Mouse (Mus musculus): ENCODE data around the gene Ppp4c. TPM values are rescaled to one million over a fixed set of nuclear protein-coding genes. Genes with fewer than 3 reads are reported as not detected.
"Not testable (repeated sequence)": the region's sequence is repeated elsewhere in the genome, so short reads cannot be mapped to it uniquely, and the experiment has no call there.

The Ppp4c gene
- total RNA-seq, 2 experiments from 2014 or later, result 53.2 to 58.2 TPM

- intact Hi-C loops (cut with DNase I), result no loop called here
- no peak for DNase-seq
Observed at GRCm38 (mm10) chr7:126782693-126783092, 9.6 kb downstream of the Ppp4c start.

DNA sequence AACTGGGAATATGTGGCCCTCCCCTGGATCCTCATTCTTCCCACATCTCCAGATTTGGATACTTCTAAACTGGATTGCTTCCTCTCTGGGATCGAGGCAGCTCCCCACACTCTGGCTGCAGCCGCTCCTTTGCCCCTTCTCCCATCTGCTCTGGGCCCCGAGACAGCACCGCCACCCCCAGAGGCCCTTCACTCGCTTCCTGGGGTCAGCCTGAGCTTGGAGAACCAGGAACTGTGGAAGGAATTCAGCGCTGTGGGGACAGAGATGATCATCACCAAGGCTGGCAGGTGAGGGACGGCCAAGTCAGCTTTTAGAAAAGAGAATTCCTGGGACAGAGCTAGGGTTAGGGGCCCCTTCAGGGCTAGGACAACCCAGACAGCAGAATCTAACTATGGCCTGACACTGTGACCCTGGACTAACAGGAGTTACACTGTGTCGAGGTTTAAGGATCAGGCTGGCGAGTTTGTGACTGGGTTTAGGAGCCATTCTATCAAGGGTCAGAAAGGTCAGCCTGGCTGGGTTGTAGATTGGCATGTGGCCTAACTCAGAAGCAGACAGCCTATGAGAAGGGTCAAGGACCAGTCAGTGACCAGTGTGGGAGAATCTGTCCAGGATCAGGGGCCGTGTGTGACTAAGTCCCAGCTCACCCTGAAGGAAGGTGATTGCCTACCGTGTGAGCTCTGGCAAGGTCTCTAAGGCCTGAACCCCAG lies 10.5 kb downstream of the Ppp4c start:
- DNase-seq, result no peak
- intact Hi-C loops (cut with DNase I), result no loop called here

DNA sequence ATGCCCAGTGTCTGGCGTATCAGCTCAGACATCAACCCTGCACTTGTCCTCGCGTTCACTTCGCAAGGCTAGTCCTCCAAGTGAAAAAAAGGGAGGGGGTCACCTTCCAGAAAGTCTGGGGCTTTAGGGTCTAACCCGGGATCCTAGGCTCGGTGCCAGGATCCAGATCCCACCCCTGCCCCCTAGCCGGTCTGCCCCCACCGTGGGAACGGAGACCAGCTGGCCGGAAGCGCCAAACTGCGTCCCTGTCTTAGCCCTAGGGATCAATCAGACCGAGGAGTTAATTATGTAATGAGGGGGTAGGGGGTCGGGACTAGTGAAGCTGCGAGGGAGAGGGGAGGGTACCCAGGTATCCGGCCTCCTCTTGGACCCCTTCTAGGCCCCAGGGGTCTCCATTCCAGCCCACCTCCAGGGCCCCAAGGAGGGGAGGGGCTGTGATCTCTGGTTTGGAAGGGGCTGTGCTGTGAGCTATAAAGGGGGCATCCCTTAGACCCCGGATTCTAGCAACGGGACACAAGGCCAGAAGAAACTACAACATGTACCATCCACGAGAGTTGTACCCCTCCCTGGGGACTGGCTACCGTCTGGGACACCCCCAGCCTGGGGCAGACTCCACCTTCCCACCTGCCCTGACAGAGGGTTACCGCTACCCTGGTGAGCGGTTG lies 11.2 kb downstream of the Ppp4c start, which contains the start of gene Tbx6:
TSS of gene Tbx6 (plus strand) at position 513 of the 665 bp plus-strand sequence.
- DNase-seq, result peak in 1 of 2 experiments; percentile 49
- intact Hi-C loops (cut with DNase I), result no loop called here

- intact Hi-C loops (cut with DNase I), result no loop called here
- peak; percentile 87 to 93 for DNase-seq
Observed at GRCm38 (mm10) chr7:126779983-126780970, 12.0 kb downstream of the Ppp4c start.

GRCm38 (mm10) chr7:126779101-126779500 lies 13.2 kb downstream of the Ppp4c start:
- DNase-seq; intact Hi-C loops (cut with DNase I): not testable (repeated sequence)

DNA sequence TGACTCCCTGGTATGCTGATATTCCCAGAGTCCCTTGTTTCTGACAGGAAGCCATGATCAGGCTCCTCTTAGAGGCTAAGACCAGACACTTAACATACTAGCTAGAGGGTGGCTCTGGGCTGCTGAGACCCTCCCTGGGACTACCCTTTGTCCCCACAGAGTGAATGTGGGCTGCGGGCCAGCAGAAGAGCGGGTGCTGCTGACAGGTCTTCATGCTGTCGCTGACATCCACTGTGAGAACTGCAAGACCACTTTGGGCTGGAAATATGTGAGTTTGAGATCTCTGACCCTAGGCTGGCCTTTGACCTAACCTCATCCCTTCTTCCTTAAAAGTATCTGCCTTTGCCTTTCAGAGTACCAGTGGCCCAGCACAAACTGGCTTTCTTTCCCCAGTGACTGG lies 14.1 kb downstream of the Ppp4c start:
- intact Hi-C loops (cut with DNase I), result no loop called here
- no peak for DNase-seq

- intact Hi-C loops (cut with DNase I), result loop anchor here (2.0 kb wide), 1 partner anchor 17 kb away; no protein-coding TSS in a partner anchor
- peak in 1 of 2 experiments; percentile 57 for DNase-seq
Observed at GRCm38 (mm10) chr7:126777476-126777875, 14.8 kb downstream of the Ppp4c start.

GRCm38 (mm10) chr7:126776598-126777057 lies 15.7 kb downstream of the Ppp4c start, which contains the start of gene Ypel3:
TSS of gene Ypel3 (plus strand) at chr7:126776955.
- peak; percentile 96 to 97 for DNase-seq
- intact Hi-C loops (cut with DNase I), result loop anchor here (2.0 kb wide), 1 partner anchor 16 kb away; no protein-coding TSS in a partner anchor

GRCm38 (mm10) chr7:126775978-126776234 lies 16.4 kb downstream of the Ppp4c start:
- intact Hi-C loops (cut with DNase I), result loop anchor here (2.0 kb wide), 1 partner anchor 15 kb away; no protein-coding TSS in a partner anchor

DNA sequence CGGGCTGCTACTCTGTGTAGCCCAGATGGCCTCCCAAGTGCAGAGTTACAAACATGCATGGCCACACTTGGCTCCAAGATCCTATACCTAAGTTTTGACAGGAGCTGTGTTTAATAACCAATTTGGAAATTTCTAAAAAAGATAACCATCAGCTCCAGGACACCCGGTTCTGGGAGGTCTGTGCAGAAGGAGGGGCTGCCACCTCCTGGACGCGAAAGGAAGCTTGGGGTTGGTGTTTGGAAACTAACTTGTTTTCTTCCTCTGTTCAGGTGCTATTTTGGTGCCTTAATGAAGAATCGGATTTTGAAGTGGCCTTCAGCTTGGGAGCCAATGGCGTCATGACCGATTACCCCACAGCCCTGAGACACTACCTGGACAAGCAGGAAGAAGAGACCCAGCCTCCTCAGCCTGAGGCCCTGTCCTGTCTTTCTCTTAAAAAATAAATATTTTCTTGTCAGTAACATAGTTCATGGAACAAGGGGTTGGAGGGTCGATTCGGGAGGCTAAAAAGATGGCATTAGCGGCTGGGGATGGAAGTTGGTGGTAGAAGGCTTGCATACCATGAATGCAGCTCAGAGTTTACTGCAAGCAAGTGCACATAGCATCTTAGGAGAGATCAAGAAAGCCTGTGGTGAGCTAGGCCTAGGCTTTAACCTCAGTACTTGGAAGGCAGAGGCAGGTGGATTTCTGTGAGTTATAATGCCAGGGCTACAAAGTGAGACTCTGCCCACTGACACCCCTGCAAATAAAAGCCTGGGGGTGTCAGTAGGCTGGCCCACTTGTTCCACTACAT lies 16.9 kb downstream of the Ppp4c start:
- intact Hi-C loops (cut with DNase I), result no loop called here
- no peak for DNase-seq

More at GRCm38 (mm10) chr7:126775978-126776234, 16.4 kb downstream of the Ppp4c start:
- DNase-seq, result no peak

GRCm38 (mm10) chr7:126774463-126774862 lies 17.8 kb downstream of the Ppp4c start:
- no peak for DNase-seq
- intact Hi-C loops (cut with DNase I), result no loop called here

- no peak for DNase-seq
- intact Hi-C loops (cut with DNase I), result no loop called here
Observed at GRCm38 (mm10) chr7:126773351-126773750, 18.9 kb downstream of the Ppp4c start.

GRCm38 (mm10) chr7:126770784-126771183 lies 21.5 kb downstream of the Ppp4c start:
- intact Hi-C loops (cut with DNase I), result no loop called here
- no peak for DNase-seq

DNA sequence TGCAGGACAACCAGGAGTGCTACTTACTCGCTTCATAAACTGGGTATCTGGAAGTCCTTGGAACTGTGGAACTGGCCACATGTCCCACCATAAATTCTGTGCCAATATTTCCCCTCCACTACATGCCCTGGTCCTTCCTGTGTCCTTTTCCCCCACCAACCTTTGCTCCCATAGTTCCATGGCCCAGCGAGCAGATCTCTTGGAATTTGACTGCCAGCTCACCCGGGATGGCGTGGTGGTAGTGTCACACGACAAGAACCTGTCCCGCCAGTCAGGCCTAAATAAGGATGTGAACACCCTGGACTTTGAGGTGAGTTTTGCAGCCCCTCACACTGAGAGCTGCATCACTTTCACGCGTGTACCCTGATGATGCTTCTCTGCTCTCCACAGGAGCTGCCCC lies 25.3 kb downstream of the Ppp4c start:
- intact Hi-C loops (cut with DNase I), result no loop called here
- DNase-seq, result no peak

DNA sequence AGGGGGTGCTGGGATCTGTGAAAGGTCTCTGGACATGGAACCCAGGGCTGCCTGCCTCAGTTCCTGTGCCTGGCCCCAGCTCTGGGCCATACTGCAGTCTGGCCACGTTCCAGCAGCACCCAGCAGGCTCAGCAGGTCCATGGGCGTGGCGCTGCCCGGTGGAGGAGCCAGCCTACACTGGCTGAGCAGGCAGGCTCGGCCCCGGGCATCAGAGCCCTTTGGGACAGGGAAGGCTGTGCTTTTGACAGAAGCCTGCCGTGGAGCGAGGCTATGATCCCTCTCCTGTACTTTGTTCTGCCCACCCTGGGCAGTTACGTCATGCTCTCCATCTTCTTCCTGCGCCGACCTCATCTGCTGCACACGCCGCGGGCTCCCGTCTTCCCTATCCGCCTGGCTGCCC lies 26.1 kb downstream of the Ppp4c start, which contains the start of gene Gdpd3:
TSS of gene Gdpd3 (plus strand) at position 134 of the 400 bp plus-strand sequence.
- intact Hi-C loops (cut with DNase I), result no loop called here
- DNase-seq, result no peak

GRCm38 (mm10) chr7:126765540-126765939 lies 26.8 kb downstream of the Ppp4c start:
- intact Hi-C loops (cut with DNase I), result no loop called here
- no peak for DNase-seq

- intact Hi-C loops (cut with DNase I), result no loop called here
Observed at GRCm38 (mm10) chr7:126762471-126763008, 29.8 kb downstream of the Ppp4c start.

GRCm38 (mm10) chr7:126761529-126762067 lies 30.7 kb downstream of the Ppp4c start:
- intact Hi-C loops (cut with DNase I), result loop anchor here (2.0 kb wide), 2 partner anchors 15 to 31 kb away; partner anchors contain the start of genes Ppp4c and Ypel3
- DNase-seq, result no peak

More at GRCm38 (mm10) chr7:126762471-126763008, 29.8 kb downstream of the Ppp4c start:
- DNase-seq, result no peak

- DNase-seq, result no peak
- intact Hi-C loops (cut with DNase I), result loop anchor here (2.0 kb wide), 2 partner anchors 16 to 32 kb away; partner anchors contain the start of genes Ppp4c and Ypel3
Observed at GRCm38 (mm10) chr7:126760956-126761355, 31.3 kb downstream of the Ppp4c start.
